Mouse (Mus musculus) heart, postnatal 0 days (tissue): Measurements from ENCODE around the gene Acsf2. TPM values are rescaled to one million over a fixed set of nuclear protein-coding genes. Genes with fewer than 3 reads are reported as not detected.
"Not testable (repeated sequence)": the region's sequence is repeated elsewhere in the genome, so short reads cannot be mapped to it uniquely, and the experiment has no call there.

ENCODE experiments used
- ATAC-seq: fragments of 200-750 bp; cut with Nextera tagmentation; 2 replicates; pipeline ENCODE4 v1.8.0; 2017; ENCODE audit warnings: low read depth, moderate number of reproducible peaks, moderate library complexity; ENCODE audit not compliant: insufficient read depth
- DNase-seq: peaks from one replicate; pipeline ENCODE4 v3.0.0-alpha.2; 2016; ENCODE audit warnings: low spot score
- H3K27ac ChIP-seq: fragments of 300-500 bp; sonication (generic); 2 replicates; pipeline ENCODE4 v1.5.1; 2014; ENCODE audit warnings: low read depth, mild to moderate bottlenecking
- H3K27me3 ChIP-seq: fragments of 300-500 bp; sonication (generic); 2 replicates; pipeline ENCODE4 v1.6.1; 2014; ENCODE audit warnings: low read length, mixed read lengths; ENCODE audit not compliant: control insufficient read depth, insufficient read depth
- H3K36me3 ChIP-seq: fragments of 300-500 bp; sonication (generic); replicated peaks from 2 replicates; pipeline ENCODE4 v1.6.1; 2014; ENCODE audit warnings: low read length, mixed read lengths; ENCODE audit not compliant: control insufficient read depth, insufficient read depth
- H3K4me1 ChIP-seq: fragments of 300-500 bp; sonication (generic); 2 replicates; pipeline ENCODE4 v1.6.1; 2014; ENCODE audit warnings: antibody characterized with exemption; ENCODE audit not compliant: control insufficient read depth, insufficient read depth
- H3K4me2 ChIP-seq: fragments of 300-500 bp; sonication (generic); 2 replicates; pipeline ENCODE4 v1.6.1; 2014; ENCODE audit warnings: low read depth, mild to moderate bottlenecking, low read length, moderate library complexity
- H3K4me3 ChIP-seq: fragments of 300-500 bp; sonication (generic); 2 replicates; pipeline ENCODE4 v1.5.1; 2014; ENCODE audit warnings: low read depth, low read length
- H3K9ac ChIP-seq: fragments of 300-500 bp; sonication (generic); replicated peaks from 2 replicates; pipeline ENCODE4 v1.6.1; 2014; ENCODE audit warnings: low read depth, low read length, mixed read lengths
- H3K9me3 ChIP-seq: fragments of 300-500 bp; sonication (generic); replicated peaks from 2 replicates; pipeline ENCODE4 v1.6.1; 2016; ENCODE audit warnings: low read length; ENCODE audit not compliant: control insufficient read depth
- CTCF ChIP-seq: IDR thresholded peaks from 2 replicates; pipeline ENCODE4 v1.5.1; 2016; ENCODE audit warnings: antibody characterized with exemption, control low read depth, low read depth
- EP300 ChIP-seq: IDR thresholded peaks from 2 replicates; pipeline ENCODE4 v1.6.1; 2016; ENCODE audit warnings: antibody characterized with exemption, low read depth
- WGBS: fragments of 180-500 bp; shearing (Covaris S2); extraction: QIAGEN DNeasy Blood & Tissue Kit; methylation state at CpG from one replicate; pipeline ENCODE4 v1.1.7; 2014; 5-methylcytosine and 5-hydroxymethylcytosine counted together
- polyA plus RNA-seq: library from polyadenylated mRNA; unstranded; fragments of >200 nt; fragmentation: Nextera tagmentation; extraction: Ambion mirVana; gene quantifications from 2 replicates; pipeline ENCODE4 v1.2.1, GENCODE M21; 2015
- total RNA-seq: library from RNA; depleted of rRNA; stranded (reverse); fragments of >200 nt; gene quantifications from 2 replicates; pipeline ENCODE4 v1.2.3, GENCODE M21; 2014; ENCODE audit warnings: low replicate concordance; rRNA removed

Acsf2 gene
- 6.6 and 8.9 TPM in 2 replicates for total RNA-seq
- 2.6 and 2.7 TPM in 2 replicates for polyA plus RNA-seq

DNA sequence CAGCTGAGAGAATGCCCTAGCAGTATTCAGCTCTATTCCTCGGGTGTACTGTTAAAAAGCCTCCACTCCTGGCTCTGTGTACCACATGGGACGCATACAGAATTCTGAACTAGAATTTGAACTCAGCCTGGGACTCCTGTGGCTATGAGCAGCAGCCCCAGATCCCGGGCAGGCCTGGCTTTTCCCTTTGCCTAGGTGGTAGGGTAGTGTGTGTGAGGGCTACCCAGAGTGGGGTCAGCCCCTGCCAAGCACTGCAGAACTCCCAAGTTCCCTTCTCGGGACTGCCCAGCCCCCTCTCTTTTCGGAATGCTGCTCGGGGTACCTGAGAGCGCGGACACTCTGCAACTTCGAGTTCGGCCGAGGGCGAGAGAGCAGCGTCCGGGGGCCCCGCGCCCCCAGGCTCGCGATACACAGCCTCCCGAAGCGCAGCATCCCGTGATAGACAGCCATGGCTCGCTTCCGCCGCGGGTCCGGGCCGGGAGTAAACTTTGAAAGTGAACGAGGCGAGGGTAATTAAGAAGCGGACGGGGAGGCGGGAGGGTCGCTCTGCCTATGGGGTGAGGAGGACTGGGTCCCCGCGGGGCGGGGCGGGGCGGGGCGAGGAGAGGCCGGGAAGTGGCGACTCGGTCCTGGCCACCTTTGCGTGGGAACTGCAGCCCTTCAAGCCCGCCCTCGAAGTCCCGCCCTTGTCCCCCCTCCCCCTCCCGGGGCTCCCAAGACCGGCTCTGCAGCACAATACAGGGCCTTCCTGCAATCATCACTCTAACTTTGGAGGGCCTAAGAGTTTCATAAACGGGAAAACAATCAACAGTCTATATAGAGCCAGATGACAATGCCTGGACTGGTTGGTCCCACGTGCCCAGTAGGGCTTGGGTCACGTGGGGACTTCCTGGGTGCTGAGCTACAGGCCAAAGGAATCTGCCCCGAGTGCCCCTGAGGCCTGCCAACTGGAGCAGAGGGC, at the start of gene Acsf2:
Gene Acsf2 (minus strand): TSS at position 551 of the 961 bp plus-strand sequence.
- Histone ChIP-seq H3K27ac (peak within 1 kb of the TSS; percentile 53), H3K4me3 (peak within 1 kb of the TSS; percentile 59), H3K4me1 (peaks cover 9% of the 10 kb centered on the region), H3K9ac (peak within 1 kb of the TSS; percentile 76), H3K36me3 (no peaks in the 10 kb centered on the region), H3K9me3 (no peaks in the 10 kb centered on the region), H3K27me3 (no peaks in the 10 kb centered on the region), H3K4me2 (peak within 1 kb of the TSS; percentile 84)
- ATAC-seq (peak; percentile 86), DNase-seq (peak; percentile 49)
- no peak for TF ChIP-seq CTCF
- no peak for TF ChIP-seq EP300
- WGBS = 2% methylated on average over 46 of the region's 52 CpGs

DNA sequence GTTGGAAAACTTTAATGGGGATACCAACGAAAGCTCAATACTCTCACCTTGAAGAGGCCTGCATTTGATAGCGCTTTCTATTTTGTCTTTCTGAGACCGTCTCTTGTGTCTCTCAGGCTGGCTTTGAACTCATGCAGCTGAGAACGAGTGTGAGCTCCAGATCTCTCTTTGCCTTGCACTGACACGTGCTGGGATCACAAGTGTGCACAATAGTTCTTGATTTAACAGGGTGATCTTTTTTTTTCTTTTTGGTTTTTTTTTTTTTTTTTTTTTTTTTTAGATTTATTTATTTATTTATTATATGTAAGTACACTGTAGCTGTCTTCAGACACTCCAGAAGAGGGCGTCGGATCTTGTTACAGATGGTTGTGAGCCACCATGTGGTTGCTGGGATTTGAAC, 49.6 kb upstream of the Acsf2 start:
- Histone ChIP-seq H3K36me3 (peaks cover 22% of the 10 kb centered on the region), H3K4me1 (peaks cover 14% of the 10 kb centered on the region)
- DNase-seq, H3K4me3 ChIP-seq, H3K27me3 ChIP-seq, H3K9ac ChIP-seq, H3K9me3 ChIP-seq, ATAC-seq, H3K4me2 ChIP-seq, H3K27ac ChIP-seq: not testable (repeated sequence)
- 91% methylated on average over 5 of the region's 7 CpGs for WGBS

DNA sequence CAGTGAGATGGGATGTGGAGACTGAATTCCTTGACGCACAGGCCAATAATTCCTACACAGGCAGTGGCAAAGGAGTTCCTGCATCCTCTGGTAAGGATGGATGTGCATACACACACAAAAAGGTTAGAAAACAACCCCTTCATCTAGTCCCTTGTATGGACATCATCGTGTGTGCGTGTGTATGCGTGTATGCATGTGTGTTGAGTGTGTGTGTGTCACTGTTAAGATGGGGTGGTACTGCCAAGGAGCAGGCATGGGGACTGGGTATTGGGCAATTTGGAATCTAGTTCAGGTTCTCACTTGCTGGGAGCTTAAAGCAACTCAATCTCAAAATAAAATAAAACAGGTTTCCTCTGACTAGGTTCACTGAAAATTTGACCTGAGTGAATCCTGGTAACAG, 44.8 kb upstream of the Acsf2 start:
- Histone ChIP-seq H3K9ac (no peak overlapping the region), H3K9me3 (no peaks in the 10 kb centered on the region), H3K4me1 (no peaks in the 10 kb centered on the region), H3K4me3 (no peak overlapping the region), H3K4me2 (no peak overlapping the region), H3K27me3 (no peaks in the 10 kb centered on the region), H3K36me3 (peaks cover 62% of the 10 kb centered on the region), H3K27ac (no peak overlapping the region)
- ATAC-seq (no peak), DNase-seq (no peak)
- TF ChIP-seq CTCF (no peak), EP300 (no peak)
- WGBS = 91% methylated on average over 4 of the region's 4 CpGs

DNA sequence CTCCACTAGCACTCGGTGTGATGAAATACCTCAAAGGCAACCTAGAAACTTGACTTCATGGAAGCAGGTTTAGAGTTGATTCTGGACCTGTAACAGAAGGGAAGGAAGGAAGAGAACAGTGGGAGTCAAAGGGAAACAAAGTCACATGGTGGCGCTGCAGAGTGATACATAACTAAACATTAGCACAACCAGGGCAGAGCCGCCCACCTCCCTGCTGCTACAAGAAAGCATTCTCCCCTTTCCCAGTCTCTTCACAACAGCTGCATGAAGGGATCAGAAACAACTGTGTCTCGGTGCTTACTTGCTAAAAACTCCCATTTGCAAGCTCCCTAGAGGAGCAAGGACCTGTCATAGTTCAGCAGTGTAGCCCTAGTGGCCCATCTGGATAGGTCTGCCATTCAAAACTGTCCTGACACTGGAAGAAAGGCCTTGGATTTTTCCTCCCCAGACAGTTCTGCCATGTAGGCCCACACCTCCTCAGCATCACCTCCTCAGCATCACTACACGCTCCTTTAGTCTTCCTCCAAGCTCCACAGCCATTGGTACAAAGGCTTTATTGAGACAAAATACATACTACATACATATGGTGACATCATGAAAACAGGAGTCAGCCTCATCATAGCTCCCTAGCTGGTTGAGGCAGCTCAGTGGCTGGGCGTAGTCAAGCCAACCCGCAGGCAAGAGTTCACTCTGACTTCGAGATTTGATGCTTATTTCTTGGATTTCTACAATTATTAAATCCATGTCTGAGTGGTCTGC, 43.0 kb upstream of the Acsf2 start:
- Histone ChIP-seq H3K4me1 (no peaks in the 10 kb centered on the region), H3K27me3 (no peaks in the 10 kb centered on the region), H3K36me3 (peaks cover 76% of the 10 kb centered on the region), H3K9ac (no peak overlapping the region), H3K4me2 (no peak overlapping the region), H3K9me3 (no peaks in the 10 kb centered on the region), H3K27ac (no peak overlapping the region), H3K4me3 (no peak overlapping the region)
- no peak for DNase-seq
- ATAC-seq = no peak
- 82% methylated on average over 8 of the region's 8 CpGs for WGBS
- TF ChIP-seq CTCF (no peak), EP300 (no peak)

DNA sequence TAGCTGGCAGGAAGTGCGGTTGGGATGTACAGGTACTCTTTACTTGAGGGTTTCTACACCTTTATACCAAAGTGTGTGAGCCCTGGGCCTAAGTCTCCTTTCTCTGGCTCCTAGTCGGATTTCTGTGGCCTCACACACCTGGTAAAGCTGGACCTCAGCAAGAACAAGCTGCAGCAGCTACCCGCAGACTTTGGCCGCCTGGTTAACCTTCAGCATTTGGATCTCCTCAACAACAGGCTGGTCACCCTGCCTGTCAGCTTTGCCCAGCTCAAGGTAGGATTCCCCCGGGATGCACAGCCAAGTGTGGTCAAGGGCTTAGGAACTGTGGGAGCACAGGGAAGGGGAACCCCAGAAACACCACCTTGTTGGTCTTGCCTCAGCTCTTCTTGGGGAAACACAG, 32.8 kb upstream of the Acsf2 start:
- no peak overlapping the region for H3K9ac ChIP-seq
- H3K36me3 ChIP-seq = peaks cover 75% of the 10 kb centered on the region
- H3K27me3 ChIP-seq = no peaks in the 10 kb centered on the region
- WGBS = 88% methylated on average over 5 of the region's 5 CpGs
- TF ChIP-seq CTCF = no peak
- DNase-seq = no peak
- peaks cover 6% of the 10 kb centered on the region for H3K4me1 ChIP-seq
- H3K27ac ChIP-seq = no peak overlapping the region
- no peaks in the 10 kb centered on the region for H3K9me3 ChIP-seq
- no peak overlapping the region for H3K4me3 ChIP-seq
- ATAC-seq = no peak
- no peak overlapping the region for H3K4me2 ChIP-seq
